Mouse (Mus musculus): ENCODE results near the gene Golim4. TPM values are rescaled to one million over a fixed set of nuclear protein-coding genes. Genes with fewer than 3 reads are reported as not detected.

Gene Golim4
- polyA plus RNA-seq, 1 experiment, result 28.7 TPM

DNA sequence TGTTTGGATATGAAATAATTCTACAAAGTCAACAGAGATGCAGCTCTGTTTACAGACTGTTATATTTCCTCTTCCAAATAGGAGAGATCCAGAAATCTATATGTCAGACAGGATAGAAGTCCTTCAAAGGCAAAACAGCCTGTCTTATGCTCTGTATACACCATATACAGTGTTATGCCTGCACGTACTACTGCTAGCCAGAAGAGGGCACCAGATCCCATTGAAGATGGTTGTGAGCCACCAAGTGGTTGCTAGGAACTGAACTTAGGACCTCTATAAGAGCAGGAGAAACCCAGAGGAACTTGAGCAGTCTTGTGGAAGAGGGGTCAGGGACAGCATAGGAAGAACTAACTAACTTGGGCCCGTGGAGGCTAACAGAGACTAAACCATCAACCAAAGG, 77.5 kb downstream of the Golim4 start:
- DNase-seq, result no peak
- Histone ChIP-seq H3K4me3 (replicated peaks; ENCODE audit: insufficient read depth, low read depth, low read length) (no peak overlapping the region), H3K27me3 (ENCODE audit: control insufficient read depth, insufficient read depth, low read length) (no peaks in the 10 kb centered on the region), H3K27ac (ENCODE audit: insufficient read depth, low read length) (no peak overlapping the region), H3K4me1 (ENCODE audit: control insufficient read depth, insufficient read depth, low read length) (no peaks in the 10 kb centered on the region)
- 93% methylated on average over 2 of the region's 2 CpGs for WGBS
- TF ChIP-seq CTCF (IDR thresholded peaks at IDR 0.05; ENCODE audit: borderline replicate concordance, insufficient read depth, low read depth, low read length), result no peak; the same call in 1 of the 2 replicates
- TF ChIP-seq POLR2A (IDR thresholded peaks at IDR 0.05; ENCODE audit: borderline replicate concordance, insufficient read depth, low read length), result no peak

DNA sequence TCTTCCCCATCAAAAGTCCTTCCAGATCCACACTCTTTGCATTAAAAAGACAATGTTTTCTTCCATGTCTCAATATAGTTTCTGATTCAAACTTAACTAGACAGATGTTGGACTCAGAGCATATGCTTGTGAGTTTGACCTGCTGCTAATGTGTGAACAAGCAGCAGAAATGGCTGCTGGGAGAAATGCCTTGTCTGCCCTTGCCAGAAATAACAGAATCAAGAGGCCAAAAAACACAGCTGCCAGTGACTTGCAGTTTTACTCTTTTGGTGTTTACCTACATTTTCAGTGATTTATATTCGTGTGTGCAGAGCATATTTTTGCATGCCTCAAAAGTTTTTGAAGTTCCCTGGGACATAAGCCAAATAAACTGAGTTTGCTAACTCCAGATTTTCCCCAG, 87.9 kb downstream of the Golim4 start:
- no peaks in the 10 kb centered on the region for H3K27me3 ChIP-seq (ENCODE audit: control insufficient read depth, insufficient read depth, low read length)
- no peak overlapping the region for H3K27ac ChIP-seq (ENCODE audit: insufficient read depth, low read length)
- H3K4me3 ChIP-seq (replicated peaks; ENCODE audit: insufficient read depth, low read depth, low read length), result no peak overlapping the region
- no peak for DNase-seq
- no peaks in the 10 kb centered on the region for H3K4me1 ChIP-seq (ENCODE audit: control insufficient read depth, insufficient read depth, low read length)
- TF ChIP-seq POLR2A (IDR thresholded peaks at IDR 0.05; ENCODE audit: borderline replicate concordance, insufficient read depth, low read length) (no peak), CTCF (IDR thresholded peaks at IDR 0.05; ENCODE audit: borderline replicate concordance, insufficient read depth, low read depth, low read length) (no peak)
- 10% methylated on average over 1 of the region's 1 CpGs for WGBS

GRCm38 (mm10) chr3:75864203-75864602, 92.5 kb downstream of the Golim4 start:
- no peak overlapping the region for H3K27ac ChIP-seq (ENCODE audit: insufficient read depth, low read length)
- H3K4me1 ChIP-seq (ENCODE audit: control insufficient read depth, insufficient read depth, low read length), result no peaks in the 10 kb centered on the region
- no peak overlapping the region for H3K4me3 ChIP-seq (replicated peaks; ENCODE audit: insufficient read depth, low read depth, low read length)
- TF ChIP-seq POLR2A (IDR thresholded peaks at IDR 0.05; ENCODE audit: borderline replicate concordance, insufficient read depth, low read length) (no peak), CTCF (IDR thresholded peaks at IDR 0.05; ENCODE audit: borderline replicate concordance, insufficient read depth, low read depth, low read length) (no peak)
- DNase-seq, result no peak
- H3K27me3 ChIP-seq (ENCODE audit: control insufficient read depth, insufficient read depth, low read length), result no peaks in the 10 kb centered on the region
- WGBS, result 13% methylated on average over 2 of the region's 2 CpGs

DNA sequence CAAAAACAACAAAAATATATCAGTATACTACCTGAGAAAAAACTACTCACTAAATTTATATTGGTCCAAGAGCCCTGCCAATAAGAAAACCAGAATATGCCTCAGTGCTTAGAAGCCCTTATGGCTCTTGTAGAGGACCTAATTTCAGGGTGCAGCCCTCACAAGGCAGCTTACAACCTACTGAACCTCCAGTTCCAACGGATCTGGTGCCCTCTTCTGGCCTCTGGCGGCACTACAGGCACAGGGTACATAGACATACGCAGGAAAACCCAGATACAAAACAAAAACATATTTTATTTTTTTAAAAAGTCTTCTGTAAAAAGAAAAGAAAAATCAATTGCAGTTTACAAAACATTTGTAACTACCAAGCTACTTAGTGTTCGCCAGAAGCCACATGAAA, 95.1 kb downstream of the Golim4 start:
- H3K27me3 ChIP-seq (ENCODE audit: control insufficient read depth, insufficient read depth, low read length), result no peaks in the 10 kb centered on the region
- H3K4me1 ChIP-seq (ENCODE audit: control insufficient read depth, insufficient read depth, low read length), result no peaks in the 10 kb centered on the region
- 31% methylated on average over 4 of the region's 4 CpGs for WGBS
- DNase-seq, result peak in 1 of 2 experiments; percentile 10
- no peak for TF ChIP-seq POLR2A (IDR thresholded peaks at IDR 0.05; ENCODE audit: borderline replicate concordance, insufficient read depth, low read length)
- TF ChIP-seq CTCF (IDR thresholded peaks at IDR 0.05; ENCODE audit: borderline replicate concordance, insufficient read depth, low read depth, low read length), result peak; percentile 44
- H3K4me3 ChIP-seq (replicated peaks; ENCODE audit: insufficient read depth, low read depth, low read length), result no peak overlapping the region
- no peak overlapping the region for H3K27ac ChIP-seq (ENCODE audit: insufficient read depth, low read length)

- TF ChIP-seq POLR2A (IDR thresholded peaks at IDR 0.05; ENCODE audit: borderline replicate concordance, insufficient read depth, low read length) (no peak), CTCF (IDR thresholded peaks at IDR 0.05; ENCODE audit: borderline replicate concordance, insufficient read depth, low read depth, low read length) (no peak)
- Histone ChIP-seq H3K4me1 (ENCODE audit: control insufficient read depth, insufficient read depth, low read length) (no peaks in the 10 kb centered on the region), H3K27ac (ENCODE audit: insufficient read depth, low read length) (no peak overlapping the region), H3K4me3 (replicated peaks; ENCODE audit: insufficient read depth, low read depth, low read length) (no peak overlapping the region), H3K27me3 (ENCODE audit: control insufficient read depth, insufficient read depth, low read length) (no peaks in the 10 kb centered on the region)
- WGBS, result 43% methylated on average over 12 of the region's 12 CpGs
- DNase-seq, result no peak
Observed at GRCm38 (mm10) chr3:75860760-75861159, 96.0 kb downstream of the Golim4 start.

GRCm38 (mm10) chr3:75835286-75835967, 121.3 kb downstream of the Golim4 start:
- H3K4me3 ChIP-seq (replicated peaks; ENCODE audit: insufficient read depth, low read depth, low read length), result no peak overlapping the region
- no peaks in the 10 kb centered on the region for H3K4me1 ChIP-seq (ENCODE audit: control insufficient read depth, insufficient read depth, low read length)
- TF ChIP-seq POLR2A (IDR thresholded peaks at IDR 0.05; ENCODE audit: borderline replicate concordance, insufficient read depth, low read length), result no peak
- TF ChIP-seq CTCF (IDR thresholded peaks at IDR 0.05; ENCODE audit: borderline replicate concordance, insufficient read depth, low read depth, low read length), result no peak
- no peak overlapping the region for H3K27ac ChIP-seq (ENCODE audit: insufficient read depth, low read length)
- DNase-seq, result no peak
- 66% methylated on average over 5 of the region's 5 CpGs for WGBS
- H3K27me3 ChIP-seq (ENCODE audit: control insufficient read depth, insufficient read depth, low read length), result no peaks in the 10 kb centered on the region

DNA sequence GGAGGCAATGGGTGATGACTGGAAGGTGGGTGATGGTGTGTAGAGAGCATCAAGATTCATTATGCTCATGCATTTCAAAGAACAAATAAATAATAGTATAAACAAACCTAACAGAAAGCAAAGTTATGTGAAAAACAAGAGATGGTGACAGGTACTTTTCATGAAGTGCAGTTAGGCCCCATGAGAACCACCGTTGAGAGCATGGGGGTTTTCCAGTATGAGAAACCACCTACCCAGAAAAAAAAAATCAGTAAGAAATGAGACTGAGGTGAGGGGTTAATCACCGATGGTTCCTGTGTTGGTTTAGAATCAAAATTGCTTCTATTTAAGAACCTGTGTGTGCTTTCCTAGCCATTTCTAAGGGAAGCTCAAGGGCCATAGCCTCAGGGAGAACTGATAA, 121.9 kb downstream of the Golim4 start:
- TF ChIP-seq POLR2A (IDR thresholded peaks at IDR 0.05; ENCODE audit: borderline replicate concordance, insufficient read depth, low read length), result no peak
- no peak for TF ChIP-seq CTCF (IDR thresholded peaks at IDR 0.05; ENCODE audit: borderline replicate concordance, insufficient read depth, low read depth, low read length)
- Histone ChIP-seq H3K4me3 (replicated peaks; ENCODE audit: insufficient read depth, low read depth, low read length) (no peak overlapping the region), H3K4me1 (ENCODE audit: control insufficient read depth, insufficient read depth, low read length) (no peaks in the 10 kb centered on the region), H3K27me3 (ENCODE audit: control insufficient read depth, insufficient read depth, low read length) (no peaks in the 10 kb centered on the region), H3K27ac (ENCODE audit: insufficient read depth, low read length) (no peak overlapping the region)
- no peak for DNase-seq
- 92% methylated on average over 2 of the region's 2 CpGs for WGBS

Other genes with a start within 250 kb of the Golim4 start
- gene Gm29133, start 208.8 kb downstream of the Golim4 start, polyA plus RNA-seq (2012; rRNA removed), result not detected in 2 replicates
- 14.4 and 16.9 TPM in 2 replicates for gene Fstl5, start 117.3 kb upstream of the Golim4 start, polyA plus RNA-seq (2012; rRNA removed)